Mouse (Mus musculus) liver, postnatal 0 days (tissue): Measurements from ENCODE around the gene Loxl4. TPM values are rescaled to one million over a fixed set of nuclear protein-coding genes. Genes with fewer than 3 reads are reported as not detected.
A peak's percentile ranks its signal among the peaks of the same experiment; 100 is the strongest.

Experiments used
- ATAC-seq: fragments of 200-750 bp; cut with Nextera tagmentation; 2 replicates; pipeline ENCODE4 v1.8.0; 2017; ENCODE audit warnings: mild to moderate bottlenecking, moderate library complexity
- DNase-seq: peaks from one replicate; pipeline ENCODE4 v3.0.0-alpha.2; 2016
- H3K27ac ChIP-seq: fragments of 300-500 bp; sonication (generic); 2 replicates; pipeline ENCODE4 v1.5.1; 2014; ENCODE audit warnings: antibody characterized with exemption, moderate library complexity, mild to moderate bottlenecking, low read depth
- H3K27me3 ChIP-seq: fragments of 300-500 bp; sonication (generic); 2 replicates; pipeline ENCODE4 v1.6.1; 2014; ENCODE audit warnings: low read length, control low read depth, mixed read lengths; ENCODE audit not compliant: insufficient read depth
- H3K36me3 ChIP-seq: fragments of 300-500 bp; sonication (generic); replicated peaks from 2 replicates; pipeline ENCODE4 v1.6.1; 2014; ENCODE audit warnings: mild to moderate bottlenecking, control low read depth, low read length, moderate library complexity, mixed read lengths; ENCODE audit not compliant: insufficient read depth
- H3K4me1 ChIP-seq: fragments of 300-500 bp; sonication (generic); 2 replicates; pipeline ENCODE4 v1.6.1; 2014; ENCODE audit warnings: antibody characterized with exemption, mild to moderate bottlenecking, control low read depth; ENCODE audit not compliant: insufficient read depth
- H3K4me2 ChIP-seq: fragments of 300-500 bp; sonication (generic); 2 replicates; pipeline ENCODE4 v1.6.1; 2014; ENCODE audit warnings: low read depth, mild to moderate bottlenecking, low read length, moderate library complexity, mixed read lengths
- H3K4me3 ChIP-seq: fragments of 300-500 bp; sonication (generic); 2 replicates; pipeline ENCODE4 v1.5.1; 2014; ENCODE audit warnings: low read depth, low read length
- H3K9ac ChIP-seq: fragments of 300-500 bp; sonication (generic); replicated peaks from 2 replicates; pipeline ENCODE4 v1.6.1; 2014; ENCODE audit warnings: mild to moderate bottlenecking, moderate library complexity
- H3K9me3 ChIP-seq: fragments of 300-500 bp; sonication (generic); 2 replicates; pipeline ENCODE4 v1.6.1; 2016; ENCODE audit warnings: mild to moderate bottlenecking, control low read depth, low read length, mixed read lengths
- CTCF ChIP-seq: sonication (generic); IDR thresholded peaks from 2 replicates; pipeline ENCODE4 v1.5.1; 2016; ENCODE audit warnings: antibody characterized with exemption, low read depth
- EP300 ChIP-seq: IDR thresholded peaks from 2 replicates; pipeline ENCODE4 v1.6.1; 2016; ENCODE audit warnings: antibody characterized with exemption, low read depth, mild to moderate bottlenecking
- WGBS: fragments of 180-500 bp; shearing (Covaris S2); extraction: QIAGEN DNeasy Blood & Tissue Kit; methylation state at CpG from one replicate; pipeline ENCODE4 v1.1.7; 2014; ENCODE audit not compliant: insufficient replicate concordance; 5-methylcytosine and 5-hydroxymethylcytosine counted together
- polyA plus RNA-seq: library from polyadenylated mRNA; unstranded; fragments of >200 nt; fragmentation: Nextera tagmentation; extraction: Ambion mirVana; gene quantifications from 2 replicates; pipeline ENCODE4 v1.2.1, GENCODE M21; 2015

Gene Loxl4
- 0.05 and 0.13 TPM in 2 replicates for polyA plus RNA-seq

DNA sequence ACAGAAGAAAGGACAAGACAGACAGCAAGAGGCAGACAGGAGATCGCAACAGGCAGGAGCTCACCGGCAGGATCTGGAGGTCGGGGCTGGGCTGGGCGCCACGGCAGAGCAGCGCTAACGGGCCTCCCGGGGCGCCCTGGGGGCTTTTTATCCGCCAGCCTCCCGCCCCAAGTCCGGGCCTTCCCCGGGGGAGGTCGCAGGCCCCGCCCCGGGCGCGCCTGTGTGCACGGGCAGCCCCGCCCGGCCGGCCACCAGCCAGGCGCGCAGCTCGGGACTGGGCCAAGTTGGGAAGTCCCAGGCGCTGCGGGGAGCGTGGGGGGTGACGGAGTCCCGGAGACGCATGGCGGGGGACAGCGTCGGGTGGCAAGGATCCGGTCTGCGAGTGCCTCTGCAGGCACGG, at the start of gene Loxl4:
Loxl4 (minus strand) TSS at position 160 of the 400 bp plus-strand sequence.
- WGBS: 5% methylated on average over 37 of the region's 37 CpGs
- Histone ChIP-seq H3K4me2 (peak within 1 kb of the TSS; percentile 63), H3K36me3 (no peaks in the 10 kb centered on the region), H3K27me3 (peaks cover 26% of the 10 kb centered on the region), H3K4me1 (peaks cover 5% of the 10 kb centered on the region; the same call in 1 of the 2 replicates), H3K9me3 (no peaks in the 10 kb centered on the region), H3K4me3 (peak within 1 kb of the TSS; percentile 35), H3K9ac (no peak within 1 kb of the TSS; the same call in 1 of the 2 replicates), H3K27ac (no peak within 1 kb of the TSS)
- DNase-seq: peak; percentile 40
- TF ChIP-seq CTCF (no peak), EP300 (no peak)
- ATAC-seq: no peak; the same call in 1 of the 2 replicates

- no peaks in the 10 kb centered on the region for H3K36me3 ChIP-seq
- no peak overlapping the region for H3K9ac ChIP-seq
- peaks cover 8% of the 10 kb centered on the region; the same call in 1 of the 2 replicates for H3K4me1 ChIP-seq
- no peaks in the 10 kb centered on the region for H3K27me3 ChIP-seq
- DNase-seq (no peak), ATAC-seq (peak; percentile 48; the same call in 1 of the 2 replicates)
- no peak overlapping the region for H3K27ac ChIP-seq
- no peak overlapping the region for H3K4me3 ChIP-seq
- peak; percentile 61 for TF ChIP-seq CTCF
- TF ChIP-seq EP300: 0 out of 2 replicates have a peak, but pooled peaks have one; percentile 19
- H3K9me3 ChIP-seq: no peaks in the 10 kb centered on the region
- 25% methylated on average over 9 of the region's 9 CpGs for WGBS
- H3K4me2 ChIP-seq: no peak overlapping the region
Measured at GRCm38 (mm10) chr19:42661430-42662164, 49.0 kb upstream of the Loxl4 start.

GRCm38 (mm10) chr19:42660244-42660565, 47.6 kb upstream of the Loxl4 start:
- 72% methylated on average over 2 of the region's 2 CpGs for WGBS
- no peak overlapping the region for H3K9ac ChIP-seq
- H3K27ac ChIP-seq: no peak overlapping the region
- no peak overlapping the region for H3K4me3 ChIP-seq
- ATAC-seq: no peak
- no peak for DNase-seq
- TF ChIP-seq CTCF: no peak
- no peak for TF ChIP-seq EP300
- no peaks in the 10 kb centered on the region for H3K36me3 ChIP-seq
- peaks cover 8% of the 10 kb centered on the region; the same call in 1 of the 2 replicates for H3K4me1 ChIP-seq
- no peaks in the 10 kb centered on the region for H3K27me3 ChIP-seq
- no peaks in the 10 kb centered on the region for H3K9me3 ChIP-seq
- no peak overlapping the region for H3K4me2 ChIP-seq

- no peak overlapping the region for H3K4me2 ChIP-seq
- peaks cover 8% of the 10 kb centered on the region; the same call in 1 of the 2 replicates for H3K4me1 ChIP-seq
- no peak overlapping the region for H3K9ac ChIP-seq
- no peak overlapping the region for H3K27ac ChIP-seq
- peak; percentile 37 for DNase-seq
- 54% methylated on average over 21 of the region's 21 CpGs for WGBS
- H3K36me3 ChIP-seq: no peaks in the 10 kb centered on the region
- no peaks in the 10 kb centered on the region for H3K9me3 ChIP-seq
- no peak overlapping the region for H3K4me3 ChIP-seq
- H3K27me3 ChIP-seq: no peaks in the 10 kb centered on the region
- peak; percentile 40; the same call in 1 of the 2 replicates for ATAC-seq
- TF ChIP-seq CTCF (no peak), EP300 (no peak)
Measured at GRCm38 (mm10) chr19:42659354-42660243, 47.0 kb upstream of the Loxl4 start.

GRCm38 (mm10) chr19:42658435-42659135, 46.0 kb upstream of the Loxl4 start:
- no peaks in the 10 kb centered on the region for H3K36me3 ChIP-seq
- no peaks in the 10 kb centered on the region for H3K9me3 ChIP-seq
- no peak overlapping the region for H3K4me3 ChIP-seq
- H3K27me3 ChIP-seq: no peaks in the 10 kb centered on the region; the same call in 1 of the 2 replicates
- WGBS: 75% methylated on average over 6 of the region's 6 CpGs
- H3K4me1 ChIP-seq: peaks cover 8% of the 10 kb centered on the region; the same call in 1 of the 2 replicates
- H3K4me2 ChIP-seq: no peak overlapping the region
- H3K27ac ChIP-seq: no peak overlapping the region
- no peak for DNase-seq
- no peak overlapping the region for H3K9ac ChIP-seq
- no peak for TF ChIP-seq EP300
- TF ChIP-seq CTCF: no peak
- ATAC-seq: no peak

DNA sequence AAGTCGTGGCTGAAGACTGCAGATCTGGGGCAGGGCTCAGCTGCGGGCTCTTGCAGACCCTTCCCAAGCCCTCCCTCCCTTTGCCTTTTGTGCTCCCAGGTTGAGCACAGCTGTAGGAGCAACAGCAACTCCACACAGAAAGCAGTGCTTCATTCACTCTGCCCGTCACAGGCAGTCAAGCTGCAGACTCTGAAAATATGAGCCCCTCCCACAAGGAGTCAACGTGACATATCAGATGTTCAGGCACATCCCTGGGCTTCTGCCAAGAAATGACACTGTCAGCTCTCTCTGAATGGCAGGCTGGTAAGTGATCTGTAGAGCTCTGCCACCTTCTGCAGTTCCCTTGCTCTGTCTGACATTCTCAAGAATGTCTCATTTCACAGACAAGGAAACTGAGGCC, 45.2 kb upstream of the Loxl4 start:
- Histone ChIP-seq H3K27ac (no peak overlapping the region), H3K27me3 (no peaks in the 10 kb centered on the region; the same call in 1 of the 2 replicates), H3K36me3 (no peaks in the 10 kb centered on the region), H3K4me2 (no peak overlapping the region), H3K9ac (no peak overlapping the region), H3K4me1 (peaks cover 8% of the 10 kb centered on the region; the same call in 1 of the 2 replicates), H3K9me3 (no peaks in the 10 kb centered on the region), H3K4me3 (no peak overlapping the region)
- DNase-seq (peak; percentile 38), ATAC-seq (0 out of 2 replicates have a peak, but pooled peaks have one; percentile 13)
- 36% methylated on average over 4 of the region's 4 CpGs for WGBS
- TF ChIP-seq CTCF (no peak), EP300 (no peak)
